Mouse (Mus musculus): ENCODE measurements around the gene Itpr3. TPM values are rescaled to one million over a fixed set of nuclear protein-coding genes. Genes with fewer than 3 reads are reported as not detected.

Gene Itpr3
- polyA plus RNA-seq, 1 experiment from 2014 or later = 0.67 TPM

GRCm38 (mm10) chr17:27144152-27144551 is 87.0 kb downstream of the Itpr3 start:
- no peaks in the 10 kb centered on the region for H3K9me3 ChIP-seq (replicated peaks)
- H3K9ac ChIP-seq = no peak overlapping the region
- no peak for ATAC-seq (ENCODE audit: insufficient read depth)
- H3K4me1 ChIP-seq (replicated peaks) = peaks cover 14% of the 10 kb centered on the region
- no peak overlapping the region for H3K27ac ChIP-seq (replicated peaks)
- H3K4me2 ChIP-seq = no peak overlapping the region
- H3K4me3 ChIP-seq (replicated peaks) = no peak overlapping the region
- H3K27me3 ChIP-seq = peaks cover 33% of the 10 kb centered on the region
- no peaks in the 10 kb centered on the region for H3K36me3 ChIP-seq (replicated peaks)
- WGBS (ENCODE audit: insufficient replicate concordance) = 54% methylated on average over 4 of the region's 4 CpGs

GRCm38 (mm10) chr17:27146323-27146923 is 89.3 kb downstream of the Itpr3 start:
- H3K36me3 ChIP-seq (replicated peaks) = no peaks in the 10 kb centered on the region
- peaks cover 31% of the 10 kb centered on the region for H3K27me3 ChIP-seq
- peaks cover 26% of the 10 kb centered on the region for H3K4me1 ChIP-seq (replicated peaks)
- no peak overlapping the region for H3K4me2 ChIP-seq
- no peak for ATAC-seq (ENCODE audit: insufficient read depth)
- no peak overlapping the region for H3K27ac ChIP-seq (replicated peaks)
- 27% methylated on average over 8 of the region's 8 CpGs for WGBS (ENCODE audit: insufficient replicate concordance)
- H3K9ac ChIP-seq = no peak overlapping the region
- no peak overlapping the region for H3K4me3 ChIP-seq (replicated peaks)
- H3K9me3 ChIP-seq (replicated peaks) = no peaks in the 10 kb centered on the region

- Histone ChIP-seq H3K4me1 (replicated peaks) (peaks cover 62% of the 10 kb centered on the region), H3K36me3 (replicated peaks) (no peaks in the 10 kb centered on the region), H3K27me3 (peaks cover 10% of the 10 kb centered on the region), H3K4me2 (no peak overlapping the region), H3K9ac (no peak overlapping the region), H3K4me3 (replicated peaks) (no peak overlapping the region), H3K27ac (replicated peaks) (no peak overlapping the region), H3K9me3 (replicated peaks) (no peaks in the 10 kb centered on the region)
- 67% methylated on average over 7 of the region's 7 CpGs for WGBS (ENCODE audit: insufficient replicate concordance)
- no peak for ATAC-seq (ENCODE audit: insufficient read depth)
Measured at GRCm38 (mm10) chr17:27150871-27151270, 93.8 kb downstream of the Itpr3 start.

- no peak overlapping the region for H3K4me2 ChIP-seq
- WGBS (ENCODE audit: insufficient replicate concordance) = 70% methylated on average over 8 of the region's 8 CpGs
Measured at GRCm38 (mm10) chr17:27151411-27151810, 94.3 kb downstream of the Itpr3 start.

GRCm38 (mm10) chr17:27152976-27153723 is 96.0 kb downstream of the Itpr3 start:
- Histone ChIP-seq H3K27me3 (no peaks in the 10 kb centered on the region), H3K27ac (replicated peaks) (peak overlapping the region; percentile 90), H3K4me3 (replicated peaks) (no peak overlapping the region), H3K9me3 (replicated peaks) (no peaks in the 10 kb centered on the region), H3K4me2 (peak overlapping the region; percentile 41), H3K4me1 (replicated peaks) (peaks cover 64% of the 10 kb centered on the region), H3K36me3 (replicated peaks) (no peaks in the 10 kb centered on the region), H3K9ac (peak overlapping the region; percentile 19; the same call in 1 of the 2 replicates)
- ATAC-seq (ENCODE audit: insufficient read depth) = peak; percentile 95
- WGBS (ENCODE audit: insufficient replicate concordance) = 33% methylated on average over 8 of the region's 8 CpGs

More at GRCm38 (mm10) chr17:27151411-27151810, 94.3 kb downstream of the Itpr3 start:
- Histone ChIP-seq H3K4me3 (replicated peaks) (no peak overlapping the region), H3K36me3 (replicated peaks) (no peaks in the 10 kb centered on the region), H3K27me3 (peaks cover 4% of the 10 kb centered on the region; the same call in 1 of the 2 replicates), H3K27ac (replicated peaks) (peak overlapping the region; percentile 90; the same call in 1 of the 2 replicates), H3K4me1 (replicated peaks) (peaks cover 59% of the 10 kb centered on the region), H3K9me3 (replicated peaks) (no peaks in the 10 kb centered on the region), H3K9ac (no peak overlapping the region)
- ATAC-seq (ENCODE audit: insufficient read depth) = no peak

GRCm38 (mm10) chr17:27153773-27154193 is 96.7 kb downstream of the Itpr3 start:
- WGBS (ENCODE audit: insufficient replicate concordance) = 60% methylated on average over 9 of the region's 9 CpGs
- Histone ChIP-seq H3K4me2 (no peak overlapping the region), H3K4me1 (replicated peaks) (peaks cover 68% of the 10 kb centered on the region), H3K36me3 (replicated peaks) (no peaks in the 10 kb centered on the region), H3K27ac (replicated peaks) (peak overlapping the region; percentile 90), H3K4me3 (replicated peaks) (no peak overlapping the region), H3K9me3 (replicated peaks) (no peaks in the 10 kb centered on the region), H3K27me3 (no peaks in the 10 kb centered on the region), H3K9ac (no peak overlapping the region)
- ATAC-seq (ENCODE audit: insufficient read depth) = no peak

GRCm38 (mm10) chr17:27154256-27154655 is 97.2 kb downstream of the Itpr3 start:
- Histone ChIP-seq H3K27me3 (no peaks in the 10 kb centered on the region), H3K4me3 (replicated peaks) (no peak overlapping the region), H3K4me2 (no peak overlapping the region), H3K9me3 (replicated peaks) (no peaks in the 10 kb centered on the region), H3K4me1 (replicated peaks) (peaks cover 73% of the 10 kb centered on the region), H3K9ac (no peak overlapping the region), H3K36me3 (replicated peaks) (no peaks in the 10 kb centered on the region), H3K27ac (replicated peaks) (peak overlapping the region; percentile 90)
- 89% methylated on average over 14 of the region's 14 CpGs for WGBS (ENCODE audit: insufficient replicate concordance)
- no peak for ATAC-seq (ENCODE audit: insufficient read depth)

- no peaks in the 10 kb centered on the region; the same call in 1 of the 2 replicates for H3K27me3 ChIP-seq
- ATAC-seq (ENCODE audit: insufficient read depth) = no peak
- H3K27ac ChIP-seq (replicated peaks) = no peak overlapping the region
- H3K4me1 ChIP-seq (replicated peaks) = peaks cover 73% of the 10 kb centered on the region
- 63% methylated on average over 6 of the region's 6 CpGs for WGBS (ENCODE audit: insufficient replicate concordance)
- no peak overlapping the region for H3K4me2 ChIP-seq
- no peak overlapping the region for H3K4me3 ChIP-seq (replicated peaks)
- H3K9ac ChIP-seq = no peak overlapping the region
- no peaks in the 10 kb centered on the region for H3K36me3 ChIP-seq (replicated peaks)
- H3K9me3 ChIP-seq (replicated peaks) = no peaks in the 10 kb centered on the region
Measured at GRCm38 (mm10) chr17:27154881-27155280, 97.8 kb downstream of the Itpr3 start.

- Histone ChIP-seq H3K9me3 (replicated peaks) (no peaks in the 10 kb centered on the region), H3K27ac (replicated peaks) (no peak overlapping the region), H3K27me3 (no peaks in the 10 kb centered on the region; the same call in 1 of the 2 replicates), H3K4me2 (no peak overlapping the region), H3K4me3 (replicated peaks) (no peak overlapping the region), H3K9ac (no peak overlapping the region), H3K4me1 (replicated peaks) (peaks cover 67% of the 10 kb centered on the region), H3K36me3 (replicated peaks) (no peaks in the 10 kb centered on the region)
- no peak for ATAC-seq (ENCODE audit: insufficient read depth)
- 82% methylated on average over 8 of the region's 8 CpGs for WGBS (ENCODE audit: insufficient replicate concordance)
Measured at GRCm38 (mm10) chr17:27155752-27156151, 98.6 kb downstream of the Itpr3 start.

GRCm38 (mm10) chr17:27158439-27158838 is 101.3 kb downstream of the Itpr3 start:
- Histone ChIP-seq H3K4me1 (replicated peaks) (peaks cover 41% of the 10 kb centered on the region), H3K27me3 (no peaks in the 10 kb centered on the region; the same call in 1 of the 2 replicates), H3K36me3 (replicated peaks) (no peaks in the 10 kb centered on the region), H3K4me3 (replicated peaks) (no peak overlapping the region), H3K9ac (no peak overlapping the region), H3K9me3 (replicated peaks) (no peaks in the 10 kb centered on the region), H3K27ac (replicated peaks) (no peak overlapping the region), H3K4me2 (no peak overlapping the region)
- ATAC-seq (ENCODE audit: insufficient read depth) = no peak
- WGBS (ENCODE audit: insufficient replicate concordance) = 81% methylated on average over 6 of the region's 6 CpGs

- no peaks in the 10 kb centered on the region for H3K9me3 ChIP-seq (replicated peaks)
- H3K4me1 ChIP-seq (replicated peaks) = peaks cover 33% of the 10 kb centered on the region
- WGBS (ENCODE audit: insufficient replicate concordance) = 60% methylated on average over 7 of the region's 7 CpGs
- H3K36me3 ChIP-seq (replicated peaks) = no peaks in the 10 kb centered on the region
- H3K27ac ChIP-seq (replicated peaks) = no peak overlapping the region
- no peak overlapping the region for H3K4me2 ChIP-seq
- H3K9ac ChIP-seq = no peak overlapping the region
- no peak overlapping the region for H3K4me3 ChIP-seq (replicated peaks)
- ATAC-seq (ENCODE audit: insufficient read depth) = no peak
- no peaks in the 10 kb centered on the region; the same call in 1 of the 2 replicates for H3K27me3 ChIP-seq
Measured at GRCm38 (mm10) chr17:27159169-27159568, 102.1 kb downstream of the Itpr3 start.
